Mouse (Mus musculus) embryonic facial prominence, embryonic 11.5 days (tissue): ENCODE measurements around the gene Ikzf5. TPM values are rescaled to one million over a fixed set of nuclear protein-coding genes. Genes with fewer than 3 reads are reported as not detected.

Experiments
- ATAC-seq: fragments of 200-750 bp; cut with Nextera tagmentation; replicated peaks from 2 replicates; pipeline ENCODE4 v1.8.0; 2017; ENCODE audit warnings: low read depth; ENCODE audit not compliant: insufficient number of reproducible peaks, low FRiP score, low TSS enrichment
- DNase-seq: peaks from one replicate; pipeline ENCODE4 v3.0.0-alpha.2; 2015; ENCODE audit warnings: low spot score
- H3K27ac ChIP-seq: fragments of 300-500 bp; sonication (generic); replicated peaks from 2 replicates; pipeline ENCODE4 v1.5.1; 2014; ENCODE audit warnings: mild to moderate bottlenecking, low read depth, low read length, control low read depth
- H3K27me3 ChIP-seq: fragments of 300-500 bp; sonication (generic); 2 replicates; pipeline ENCODE4 v1.6.1; 2014; ENCODE audit warnings: mild to moderate bottlenecking, low read length, moderate library complexity, mixed read lengths; ENCODE audit not compliant: control insufficient read depth, insufficient read depth
- H3K36me3 ChIP-seq: fragments of 300-500 bp; sonication (generic); replicated peaks from 2 replicates; pipeline ENCODE4 v1.6.1; 2014; ENCODE audit warnings: low read depth, mild to moderate bottlenecking, low read length, moderate library complexity, mixed read lengths; ENCODE audit not compliant: control insufficient read depth, insufficient read depth
- H3K4me1 ChIP-seq: fragments of 300-500 bp; sonication (generic); 2 replicates; pipeline ENCODE4 v1.6.1; 2014; ENCODE audit warnings: low read length, mixed read lengths; ENCODE audit not compliant: control insufficient read depth, insufficient read depth
- H3K4me2 ChIP-seq: fragments of 300-500 bp; sonication (generic); 2 replicates; pipeline ENCODE4 v1.6.1; 2014; ENCODE audit warnings: low read depth, mild to moderate bottlenecking, control low read depth, low read length, moderate library complexity
- H3K4me3 ChIP-seq: fragments of 300-500 bp; sonication (generic); 2 replicates; pipeline ENCODE4 v1.5.1; 2014; ENCODE audit warnings: low read depth, low read length, control low read depth
- H3K9ac ChIP-seq: fragments of 300-500 bp; sonication (generic); replicated peaks from 2 replicates; pipeline ENCODE4 v1.6.1; 2014; ENCODE audit warnings: mild to moderate bottlenecking, control low read depth, low read length
- H3K9me3 ChIP-seq: fragments of 300-500 bp; sonication (generic); replicated peaks from 2 replicates; pipeline ENCODE4 v1.6.1; 2016; ENCODE audit warnings: mild to moderate bottlenecking, low read length, inconsistent platforms, mixed read lengths; ENCODE audit not compliant: control insufficient read depth
- WGBS: fragments of 180-500 bp; shearing (Covaris S2); extraction: QIAGEN DNeasy Blood & Tissue Kit; methylation state at CpG from one replicate; pipeline ENCODE4 v1.1.7; 2014; 5-methylcytosine and 5-hydroxymethylcytosine counted together
- polyA plus RNA-seq: library from polyadenylated mRNA; unstranded; fragments of >200 nt; fragmentation: Nextera tagmentation; extraction: Ambion mirVana; gene quantifications from 2 replicates; pipeline ENCODE4 v1.2.1, GENCODE M21; 2014

The Ikzf5 gene
- polyA plus RNA-seq, 1 experiment from 2014 or later, result 32.2 TPM

- H3K4me3 ChIP-seq, result peak within 1 kb of the TSS; percentile 72
- H3K36me3 ChIP-seq, result no peaks in the 10 kb centered on the region
- H3K4me2 ChIP-seq, result peak within 1 kb of the TSS; percentile 62
- ATAC-seq, result peak; percentile 93
- H3K9ac ChIP-seq, result peak within 1 kb of the TSS; percentile 95
- WGBS, result 5% methylated on average over 47 of the region's 47 CpGs
- H3K4me1 ChIP-seq, result no peaks in the 10 kb centered on the region
- H3K27me3 ChIP-seq, result no peaks in the 10 kb centered on the region
- H3K9me3 ChIP-seq, result no peaks in the 10 kb centered on the region
- DNase-seq, result peak; percentile 93
- peak within 1 kb of the TSS; percentile 89 for H3K27ac ChIP-seq
Measured at GRCm38 (mm10) chr7:131370648-131371469, 39.5 kb downstream of the Ikzf5 start, which contains the start of gene Pstk. Gene Pstk, plus strand, starts transcription at chr7:131371141.

- Histone ChIP-seq H3K9me3 (no peaks in the 10 kb centered on the region), H3K9ac (no peak overlapping the region), H3K4me2 (no peak overlapping the region), H3K27me3 (no peaks in the 10 kb centered on the region), H3K36me3 (no peaks in the 10 kb centered on the region), H3K27ac (no peak overlapping the region), H3K4me3 (no peak overlapping the region), H3K4me1 (no peaks in the 10 kb centered on the region)
- ATAC-seq (no peak), DNase-seq (no peak)
- WGBS, result 92% methylated on average over 8 of the region's 8 CpGs
Measured at GRCm38 (mm10) chr7:131364131-131364530, 46.2 kb downstream of the Ikzf5 start.

GRCm38 (mm10) chr7:131362615-131363300, 47.6 kb downstream of the Ikzf5 start, which contains the start of gene 2310057M21Rik:
Gene 2310057M21Rik, minus strand, starts transcription at chr7:131362759.
- DNase-seq (peak; percentile 99), ATAC-seq (peak; percentile 97)
- WGBS, result under 1% methylated on average over 55 of the region's 55 CpGs
- peak within 1 kb of the TSS; percentile 87 for H3K4me2 ChIP-seq
- H3K4me3 ChIP-seq, result peak within 1 kb of the TSS; percentile 74
- peaks cover 2% of the 10 kb centered on the region; the same call in 1 of the 2 replicates for H3K36me3 ChIP-seq
- H3K27ac ChIP-seq, result peak within 1 kb of the TSS; percentile 78
- H3K9me3 ChIP-seq, result no peaks in the 10 kb centered on the region
- no peaks in the 10 kb centered on the region for H3K27me3 ChIP-seq
- peak within 1 kb of the TSS; percentile 82 for H3K9ac ChIP-seq
- H3K4me1 ChIP-seq, result no peaks in the 10 kb centered on the region

- Histone ChIP-seq H3K9me3 (no peaks in the 10 kb centered on the region), H3K27ac (peak overlapping the region; percentile 77), H3K4me1 (no peaks in the 10 kb centered on the region), H3K4me2 (peak overlapping the region; percentile 59), H3K4me3 (peak overlapping the region; percentile 74), H3K9ac (peak overlapping the region; percentile 82), H3K36me3 (peaks cover 2% of the 10 kb centered on the region; the same call in 1 of the 2 replicates), H3K27me3 (no peaks in the 10 kb centered on the region)
- WGBS, result under 1% methylated on average over 29 of the region's 35 CpGs
- DNase-seq (no peak), ATAC-seq (peak; percentile 84)
Measured at GRCm38 (mm10) chr7:131362269-131362614, 48.1 kb downstream of the Ikzf5 start.

GRCm38 (mm10) chr7:131356105-131356504, 54.2 kb downstream of the Ikzf5 start:
- Histone ChIP-seq H3K4me3 (no peak overlapping the region), H3K27me3 (no peaks in the 10 kb centered on the region), H3K9ac (no peak overlapping the region), H3K9me3 (no peaks in the 10 kb centered on the region), H3K4me2 (no peak overlapping the region), H3K27ac (no peak overlapping the region), H3K36me3 (peaks cover 2% of the 10 kb centered on the region), H3K4me1 (no peaks in the 10 kb centered on the region)
- ATAC-seq (no peak), DNase-seq (no peak)
- WGBS, result 97% methylated on average over 13 of the region's 13 CpGs

GRCm38 (mm10) chr7:131345856-131346541, 64.3 kb downstream of the Ikzf5 start:
- Histone ChIP-seq H3K4me2 (no peak overlapping the region), H3K27me3 (no peaks in the 10 kb centered on the region), H3K4me3 (no peak overlapping the region), H3K4me1 (no peaks in the 10 kb centered on the region), H3K36me3 (no peaks in the 10 kb centered on the region; the same call in 1 of the 2 replicates), H3K9me3 (no peaks in the 10 kb centered on the region), H3K27ac (no peak overlapping the region), H3K9ac (no peak overlapping the region)
- no peak for ATAC-seq
- no peak for DNase-seq
- WGBS, result 86% methylated on average over 7 of the region's 7 CpGs
